Mouse (Mus musculus): ENCODE data around the gene Rhbdl1.
A peak's percentile ranks its signal among the peaks of the same experiment; 100 is the strongest.
"Not testable (repeated sequence)": the region's sequence is repeated elsewhere in the genome, so short reads cannot be mapped to it uniquely, and the experiment has no call there.

Rhbdl1 gene

GRCm38 (mm10) chr17:25871566-25871965, 34.5 kb upstream of the Rhbdl1 start:
- not testable (repeated sequence) for DNase-seq

- DNase-seq: no peak
Measured at GRCm38 (mm10) chr17:25869954-25870353, 32.9 kb upstream of the Rhbdl1 start.

- no peak for DNase-seq
Measured at GRCm38 (mm10) chr17:25869498-25869897, 32.4 kb upstream of the Rhbdl1 start.

- peak; percentile 91 for DNase-seq
Measured at GRCm38 (mm10) chr17:25868601-25869191, 31.6 kb upstream of the Rhbdl1 start, which contains the start of gene Mcrip2. Mcrip2 (minus strand) TSS chr17:25868764.

GRCm38 (mm10) chr17:25867836-25868600, 30.9 kb upstream of the Rhbdl1 start:
- DNase-seq: peak; percentile 79

GRCm38 (mm10) chr17:25867509-25867835, 30.4 kb upstream of the Rhbdl1 start:
- DNase-seq: no peak

GRCm38 (mm10) chr17:25866172-25866571, 29.1 kb upstream of the Rhbdl1 start:
- DNase-seq: peak; percentile 75

- DNase-seq: no peak
Measured at GRCm38 (mm10) chr17:25865288-25865687, 28.2 kb upstream of the Rhbdl1 start.

- peak; percentile 60 for DNase-seq
Measured at GRCm38 (mm10) chr17:25864311-25864710, 27.2 kb upstream of the Rhbdl1 start.

GRCm38 (mm10) chr17:25863681-25864080, 26.6 kb upstream of the Rhbdl1 start:
- peak; percentile 69 for DNase-seq

- DNase-seq: no peak
Measured at GRCm38 (mm10) chr17:25861704-25862612, 24.9 kb upstream of the Rhbdl1 start.

- DNase-seq: peak; percentile 92
Measured at GRCm38 (mm10) chr17:25860832-25861703, 24.0 kb upstream of the Rhbdl1 start, which contains the start of gene Wdr90. Wdr90 (minus strand) TSS chr17:25861501.

- DNase-seq: no peak
Measured at GRCm38 (mm10) chr17:25860229-25860628, 23.1 kb upstream of the Rhbdl1 start.

GRCm38 (mm10) chr17:25844396-25844901, 7.4 kb upstream of the Rhbdl1 start, which contains the start of gene Rhot2:
Rhot2 (minus strand) TSS chr17:25844851.
- peak; percentile 95 for DNase-seq

- peak; percentile 44 for DNase-seq
Measured at GRCm38 (mm10) chr17:25843636-25844395, 6.7 kb upstream of the Rhbdl1 start.

- no peak for DNase-seq
Measured at GRCm38 (mm10) chr17:25843122-25843521, 6.0 kb upstream of the Rhbdl1 start.

- DNase-seq: no peak
Measured at GRCm38 (mm10) chr17:25842509-25842908, 5.4 kb upstream of the Rhbdl1 start.

GRCm38 (mm10) chr17:25841117-25841880, 4.2 kb upstream of the Rhbdl1 start, which contains the start of gene Gm20683:
Gm20683 (minus strand) TSS chr17:25841763.
- no peak for DNase-seq

- DNase-seq: no peak
Measured at GRCm38 (mm10) chr17:25840519-25840918, 3.4 kb upstream of the Rhbdl1 start.
